Mouse (Mus musculus) ES-CJ7 (cell line): ENCODE data around the gene Slc38a10.
A peak's percentile ranks its signal among the peaks of the same experiment; 100 is the strongest.

Experiments
- DNase-seq: peaks from one replicate; pipeline ENCODE4 v3.0.0; 2011; ENCODE audit warnings: low read depth, low spot score

Slc38a10 gene

GRCm38 (mm10) chr11:120175948-120176347 is 24.8 kb upstream of the Slc38a10 start:
- DNase-seq: no peak

- DNase-seq: no peak
Observed at GRCm38 (mm10) chr11:120173213-120173612, 22.1 kb upstream of the Slc38a10 start.

GRCm38 (mm10) chr11:120171168-120171567 is 20.0 kb upstream of the Slc38a10 start:
- no peak for DNase-seq

- DNase-seq: peak; percentile 93
Observed at GRCm38 (mm10) chr11:120169208-120169992, 18.3 kb upstream of the Slc38a10 start.

- DNase-seq: peak; percentile 31
Observed at GRCm38 (mm10) chr11:120168516-120168915, 17.4 kb upstream of the Slc38a10 start.

- DNase-seq: peak; percentile 95
Observed at GRCm38 (mm10) chr11:120167921-120168356, 16.8 kb upstream of the Slc38a10 start.

GRCm38 (mm10) chr11:120167059-120167458 is 15.9 kb upstream of the Slc38a10 start:
- peak; percentile 51 for DNase-seq

- DNase-seq: peak; percentile 65
Observed at GRCm38 (mm10) chr11:120164471-120165261, 13.5 kb upstream of the Slc38a10 start.

GRCm38 (mm10) chr11:120164028-120164427 is 12.9 kb upstream of the Slc38a10 start:
- peak; percentile 81 for DNase-seq

GRCm38 (mm10) chr11:120163207-120163606 is 12.1 kb upstream of the Slc38a10 start:
- peak; percentile 83 for DNase-seq

- DNase-seq: no peak
Observed at GRCm38 (mm10) chr11:120161245-120161644, 10.1 kb upstream of the Slc38a10 start.

GRCm38 (mm10) chr11:120160478-120160877 is 9.3 kb upstream of the Slc38a10 start:
- DNase-seq: peak; percentile 59

GRCm38 (mm10) chr11:120159653-120160052 is 8.5 kb upstream of the Slc38a10 start:
- DNase-seq: no peak

- peak; percentile 61 for DNase-seq
Observed at GRCm38 (mm10) chr11:120158828-120159227, 7.7 kb upstream of the Slc38a10 start.

GRCm38 (mm10) chr11:120150440-120151112 is 570 bp downstream of the Slc38a10 start:
- DNase-seq: peak; percentile 30

GRCm38 (mm10) chr11:120149510-120150200 is 1.5 kb downstream of the Slc38a10 start:
- DNase-seq: no peak

GRCm38 (mm10) chr11:120148201-120148855 is 2.8 kb downstream of the Slc38a10 start:
- peak; percentile 57 for DNase-seq

- no peak for DNase-seq
Observed at GRCm38 (mm10) chr11:120143708-120144497, 7.2 kb downstream of the Slc38a10 start.

GRCm38 (mm10) chr11:120142601-120143051 is 8.5 kb downstream of the Slc38a10 start:
- DNase-seq: no peak

GRCm38 (mm10) chr11:120140255-120140654 is 10.9 kb downstream of the Slc38a10 start:
- peak; percentile 32 for DNase-seq
